Mouse (Mus musculus): Measurements from ENCODE around the gene Mtmr3.

GRCm38 (mm10) chr11:4604441-4604840, 9.8 kb upstream of the Mtmr3 start:
- TF ChIP-seq CTCF (IDR thresholded peaks at IDR 0.05; ENCODE audit: extremely low read depth, insufficient read depth, insufficient read length, insufficient replicate concordance) (no peak), POLR2A (IDR thresholded peaks at IDR 0.05; ENCODE audit: low read depth, low read length) (no peak)
